Mouse (Mus musculus): Measurements from ENCODE around the gene Kcnq1. TPM values are rescaled to one million over a fixed set of nuclear protein-coding genes. Genes with fewer than 3 reads are reported as not detected.

Kcnq1 gene
- polyA plus RNA-seq, 1 experiment, result 0.79 TPM

- no peak overlapping the region for H3K27ac ChIP-seq (ENCODE audit: insufficient read depth, low read length)
- TF ChIP-seq CTCF (IDR thresholded peaks at IDR 0.05; ENCODE audit: extremely low read depth, insufficient read depth, low read length), result no peak
- TF ChIP-seq POLR2A (IDR thresholded peaks at IDR 0.05; ENCODE audit: extremely low read depth, insufficient read depth, low read length), result no peak
- H3K4me1 ChIP-seq (ENCODE audit: control insufficient read depth, insufficient read depth, low read length), result no peaks in the 10 kb centered on the region
- H3K4me3 ChIP-seq (ENCODE audit: insufficient read depth, low read length), result no peak overlapping the region
Measured at GRCm38 (mm10) chr7:143333040-143333439, 226.9 kb downstream of the Kcnq1 start.

GRCm38 (mm10) chr7:143333604-143334003 is 227.4 kb downstream of the Kcnq1 start:
- TF ChIP-seq POLR2A (IDR thresholded peaks at IDR 0.05; ENCODE audit: extremely low read depth, insufficient read depth, low read length) (no peak), CTCF (IDR thresholded peaks at IDR 0.05; ENCODE audit: extremely low read depth, insufficient read depth, low read length) (no peak)
- Histone ChIP-seq H3K4me1 (ENCODE audit: control insufficient read depth, insufficient read depth, low read length) (no peaks in the 10 kb centered on the region), H3K4me3 (ENCODE audit: insufficient read depth, low read length) (no peak overlapping the region), H3K27ac (ENCODE audit: insufficient read depth, low read length) (no peak overlapping the region)

- TF ChIP-seq POLR2A (IDR thresholded peaks at IDR 0.05; ENCODE audit: extremely low read depth, insufficient read depth, low read length) (no peak), CTCF (IDR thresholded peaks at IDR 0.05; ENCODE audit: extremely low read depth, insufficient read depth, low read length) (no peak)
- H3K4me3 ChIP-seq (ENCODE audit: insufficient read depth, low read length), result no peak overlapping the region
- no peak overlapping the region for H3K27ac ChIP-seq (ENCODE audit: insufficient read depth, low read length)
Measured at GRCm38 (mm10) chr7:143338690-143339089, 232.5 kb downstream of the Kcnq1 start.

GRCm38 (mm10) chr7:143340601-143341281 is 234.6 kb downstream of the Kcnq1 start:
- TF ChIP-seq POLR2A (IDR thresholded peaks at IDR 0.05; ENCODE audit: extremely low read depth, insufficient read depth, low read length), result no peak
- 0 out of 2 replicates have a peak, but pooled peaks cover 2% of the 10 kb centered on the region for H3K4me1 ChIP-seq (ENCODE audit: control insufficient read depth, insufficient read depth, low read length)
- H3K27ac ChIP-seq (ENCODE audit: insufficient read depth, low read length), result no peak overlapping the region
- H3K4me3 ChIP-seq (ENCODE audit: insufficient read depth, low read length), result no peak overlapping the region

More at GRCm38 (mm10) chr7:143338690-143339089, 232.5 kb downstream of the Kcnq1 start:
- no peaks in the 10 kb centered on the region for H3K4me1 ChIP-seq (ENCODE audit: control insufficient read depth, insufficient read depth, low read length)

GRCm38 (mm10) chr7:143341301-143341980 is 235.3 kb downstream of the Kcnq1 start:
- Histone ChIP-seq H3K4me1 (ENCODE audit: control insufficient read depth, insufficient read depth, low read length) (0 out of 2 replicates have a peak, but pooled peaks cover 2% of the 10 kb centered on the region), H3K27ac (ENCODE audit: insufficient read depth, low read length) (no peak overlapping the region), H3K4me3 (ENCODE audit: insufficient read depth, low read length) (no peak overlapping the region)
- TF ChIP-seq CTCF (IDR thresholded peaks at IDR 0.05; ENCODE audit: extremely low read depth, insufficient read depth, low read length), result no peak
- TF ChIP-seq POLR2A (IDR thresholded peaks at IDR 0.05; ENCODE audit: extremely low read depth, insufficient read depth, low read length), result no peak

GRCm38 (mm10) chr7:143343781-143344306 is 237.7 kb downstream of the Kcnq1 start:
- TF ChIP-seq POLR2A (IDR thresholded peaks at IDR 0.05; ENCODE audit: extremely low read depth, insufficient read depth, low read length) (no peak), CTCF (IDR thresholded peaks at IDR 0.05; ENCODE audit: extremely low read depth, insufficient read depth, low read length) (no peak)
- Histone ChIP-seq H3K4me1 (ENCODE audit: control insufficient read depth, insufficient read depth, low read length) (0 out of 2 replicates have a peak, but pooled peaks cover 2% of the 10 kb centered on the region), H3K4me3 (ENCODE audit: insufficient read depth, low read length) (no peak overlapping the region), H3K27ac (ENCODE audit: insufficient read depth, low read length) (no peak overlapping the region)

- no peak for TF ChIP-seq CTCF (IDR thresholded peaks at IDR 0.05; ENCODE audit: extremely low read depth, insufficient read depth, low read length)
- no peak overlapping the region for H3K27ac ChIP-seq (ENCODE audit: insufficient read depth, low read length)
- H3K4me1 ChIP-seq (ENCODE audit: control insufficient read depth, insufficient read depth, low read length), result no peaks in the 10 kb centered on the region
- H3K4me3 ChIP-seq (ENCODE audit: insufficient read depth, low read length), result no peak overlapping the region
Measured at GRCm38 (mm10) chr7:143349287-143349686, 243.1 kb downstream of the Kcnq1 start.

- TF ChIP-seq CTCF (IDR thresholded peaks at IDR 0.05; ENCODE audit: extremely low read depth, insufficient read depth, low read length), result no peak
- TF ChIP-seq POLR2A (IDR thresholded peaks at IDR 0.05; ENCODE audit: extremely low read depth, insufficient read depth, low read length), result no peak
- Histone ChIP-seq H3K4me1 (ENCODE audit: control insufficient read depth, insufficient read depth, low read length) (no peaks in the 10 kb centered on the region), H3K4me3 (ENCODE audit: insufficient read depth, low read length) (no peak overlapping the region), H3K27ac (ENCODE audit: insufficient read depth, low read length) (no peak overlapping the region)
Measured at GRCm38 (mm10) chr7:143349848-143350247, 243.7 kb downstream of the Kcnq1 start.

GRCm38 (mm10) chr7:143355831-143356230 is 249.7 kb downstream of the Kcnq1 start:
- no peaks in the 10 kb centered on the region; the same call in 1 of the 2 replicates for H3K4me1 ChIP-seq (ENCODE audit: control insufficient read depth, insufficient read depth, low read length)
- no peak overlapping the region for H3K27ac ChIP-seq (ENCODE audit: insufficient read depth, low read length)
- TF ChIP-seq CTCF (IDR thresholded peaks at IDR 0.05; ENCODE audit: extremely low read depth, insufficient read depth, low read length) (no peak), POLR2A (IDR thresholded peaks at IDR 0.05; ENCODE audit: extremely low read depth, insufficient read depth, low read length) (no peak)
- no peak overlapping the region for H3K4me3 ChIP-seq (ENCODE audit: insufficient read depth, low read length)

GRCm38 (mm10) chr7:143357109-143357508 is 250.9 kb downstream of the Kcnq1 start:
- Histone ChIP-seq H3K4me1 (ENCODE audit: control insufficient read depth, insufficient read depth, low read length) (no peaks in the 10 kb centered on the region; the same call in 1 of the 2 replicates), H3K27ac (ENCODE audit: insufficient read depth, low read length) (no peak overlapping the region), H3K4me3 (ENCODE audit: insufficient read depth, low read length) (no peak overlapping the region)
- TF ChIP-seq CTCF (IDR thresholded peaks at IDR 0.05; ENCODE audit: extremely low read depth, insufficient read depth, low read length) (no peak), POLR2A (IDR thresholded peaks at IDR 0.05; ENCODE audit: extremely low read depth, insufficient read depth, low read length) (no peak)
